Mouse (Mus musculus) lung, adult 2 months (tissue): ENCODE measurements around the gene Acrbp.

Experiments
- CTCF ChIP-seq: fragments of 200-500 bp; IDR thresholded peaks from 2 replicates; pipeline ENCODE4 v1.5.1; 2011; ENCODE audit warnings: mild to moderate bottlenecking, low read length, control low read depth; ENCODE audit not compliant: insufficient read depth
- POLR2A ChIP-seq: fragments of 200-500 bp; IDR thresholded peaks from 2 replicates; pipeline ENCODE4 v1.6.1; 2011; ENCODE audit warnings: low read depth, mild to moderate bottlenecking, control low read depth, low read length, borderline replicate concordance; ENCODE audit errors: extremely low read depth

- no peak for TF ChIP-seq POLR2A
- no peak for TF ChIP-seq CTCF
Measured at GRCm38 (mm10) chr6:125098513-125098912, 49.0 kb downstream of the Acrbp start.
